Mouse (Mus musculus) lung, postnatal 0 days (tissue): ENCODE data around the gene Actn4. TPM values are rescaled to one million over a fixed set of nuclear protein-coding genes. Genes with fewer than 3 reads are reported as not detected.

Experiments
- ATAC-seq: fragments of 200-750 bp; cut with Nextera tagmentation; 2 replicates; pipeline ENCODE4 v1.8.0; 2017; ENCODE audit warnings: moderate library complexity
- DNase-seq: peaks from one replicate; pipeline ENCODE4 v3.0.0-alpha.2; 2016; ENCODE audit warnings: low spot score
- H3K27ac ChIP-seq: fragments of 300-500 bp; sonication (generic); 2 replicates; pipeline ENCODE4 v1.5.1; 2014; ENCODE audit warnings: antibody characterized with exemption, mild to moderate bottlenecking, low read length, mixed read lengths
- H3K27me3 ChIP-seq: fragments of 300-500 bp; sonication (generic); replicated peaks from 2 replicates; pipeline ENCODE4 v1.6.1; 2014; ENCODE audit warnings: low read length, mixed read lengths; ENCODE audit not compliant: insufficient read depth
- H3K36me3 ChIP-seq: fragments of 300-500 bp; sonication (generic); 2 replicates; pipeline ENCODE4 v1.6.1; 2014; ENCODE audit warnings: low read length, mixed read lengths; ENCODE audit not compliant: insufficient read depth
- H3K4me1 ChIP-seq: fragments of 300-500 bp; sonication (generic); 2 replicates; pipeline ENCODE4 v1.6.1; 2014; ENCODE audit warnings: antibody characterized with exemption, low read depth, low read length, mixed read lengths; ENCODE audit not compliant: insufficient read depth
- H3K4me2 ChIP-seq: fragments of 300-500 bp; sonication (generic); replicated peaks from 2 replicates; pipeline ENCODE4 v1.6.1; 2014; ENCODE audit warnings: low read depth, mild to moderate bottlenecking, low read length, moderate library complexity, mixed read lengths
- H3K4me3 ChIP-seq: fragments of 300-500 bp; sonication (generic); 2 replicates; pipeline ENCODE4 v1.5.1; 2014; ENCODE audit warnings: low read depth, low read length
- H3K9ac ChIP-seq: fragments of 300-500 bp; sonication (generic); replicated peaks from 2 replicates; pipeline ENCODE4 v1.6.1; 2014; ENCODE audit warnings: low read depth, mild to moderate bottlenecking
- H3K9me3 ChIP-seq: fragments of 300-500 bp; sonication (generic); 2 replicates; pipeline ENCODE4 v1.6.1; 2016; ENCODE audit warnings: low read length, mixed read lengths
- CTCF ChIP-seq: IDR thresholded peaks from 2 replicates; pipeline ENCODE4 v1.5.1; 2016; ENCODE audit warnings: antibody characterized with exemption, mild to moderate bottlenecking
- EP300 ChIP-seq: IDR thresholded peaks from 2 replicates; pipeline ENCODE4 v1.6.1; 2016; ENCODE audit warnings: antibody characterized with exemption, mild to moderate bottlenecking, control low read depth
- WGBS: fragments of 180-500 bp; shearing (Covaris S2); extraction: QIAGEN DNeasy Blood & Tissue Kit; methylation state at CpG from one replicate; pipeline ENCODE4 v1.1.7; 2014; 5-methylcytosine and 5-hydroxymethylcytosine counted together
- polyA plus RNA-seq: library from polyadenylated mRNA; unstranded; fragments of >200 nt; fragmentation: Nextera tagmentation; extraction: Ambion mirVana; gene quantifications from 2 replicates; pipeline ENCODE4 v1.2.1, GENCODE M21; 2015

The Actn4 gene
- polyA plus RNA-seq, 1 experiment from 2014 or later = 202 TPM

- Histone ChIP-seq H3K9ac (no peak overlapping the region), H3K4me3 (no peak overlapping the region), H3K27me3 (no peaks in the 10 kb centered on the region), H3K4me1 (no peaks in the 10 kb centered on the region), H3K4me2 (no peak overlapping the region), H3K9me3 (no peaks in the 10 kb centered on the region), H3K36me3 (no peaks in the 10 kb centered on the region), H3K27ac (no peak overlapping the region)
- WGBS = 86% methylated on average over 3 of the region's 3 CpGs
- TF ChIP-seq EP300 = no peak
- TF ChIP-seq CTCF = no peak
- no peak for DNase-seq
- no peak for ATAC-seq
These were observed 31.3 kb upstream of the Actn4 start for GRCm38 (mm10) chr7:28993402-28993801.

- ATAC-seq = no peak
- no peak overlapping the region for H3K4me3 ChIP-seq
- H3K27me3 ChIP-seq = no peaks in the 10 kb centered on the region
- H3K9me3 ChIP-seq = no peaks in the 10 kb centered on the region
- no peak overlapping the region for H3K4me2 ChIP-seq
- DNase-seq = no peak
- H3K36me3 ChIP-seq = no peaks in the 10 kb centered on the region
- H3K4me1 ChIP-seq = no peaks in the 10 kb centered on the region
- WGBS = 78% methylated on average over 3 of the region's 3 CpGs
- no peak for TF ChIP-seq CTCF
- no peak for TF ChIP-seq EP300
- H3K27ac ChIP-seq = no peak overlapping the region
- no peak overlapping the region for H3K9ac ChIP-seq
These were observed 30.9 kb upstream of the Actn4 start for GRCm38 (mm10) chr7:28992997-28993396.

DNA sequence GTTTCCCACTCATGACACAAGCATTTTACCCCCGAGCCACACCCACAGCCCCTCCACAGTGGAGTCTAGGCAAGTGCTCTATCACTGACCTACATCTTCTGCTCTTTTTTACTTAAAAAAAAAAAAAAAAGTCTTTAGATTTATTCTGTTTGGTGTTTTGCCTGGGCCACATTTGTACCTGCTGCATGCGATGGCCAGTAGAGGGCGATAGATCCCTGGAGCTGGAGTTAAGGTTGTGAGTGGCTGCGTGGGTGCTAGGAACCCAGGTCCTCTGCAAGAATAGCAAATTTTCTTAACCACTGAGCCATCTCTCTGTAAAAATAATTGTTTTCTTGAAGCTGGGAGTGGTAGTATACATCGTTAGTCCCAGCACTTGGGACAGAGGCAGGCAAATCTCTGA lies 29.5 kb upstream of the Actn4 start:
- DNase-seq = no peak

GRCm38 (mm10) chr7:28990766-28991273 lies 28.7 kb upstream of the Actn4 start:
- ATAC-seq = no peak
- 61% methylated on average over 13 of the region's 14 CpGs for WGBS

More for the DNA sequence above, 29.5 kb upstream of the Actn4 start:
- TF ChIP-seq CTCF (peak; percentile 48), EP300 (no peak)
- H3K27ac ChIP-seq = no peak overlapping the region
- H3K4me2 ChIP-seq = no peak overlapping the region
- no peak for ATAC-seq
- no peaks in the 10 kb centered on the region for H3K36me3 ChIP-seq
- H3K4me1 ChIP-seq = no peaks in the 10 kb centered on the region
- H3K4me3 ChIP-seq = no peak overlapping the region
- no peaks in the 10 kb centered on the region for H3K27me3 ChIP-seq
- WGBS = 65% methylated on average over 5 of the region's 5 CpGs
- no peaks in the 10 kb centered on the region for H3K9me3 ChIP-seq
- no peak overlapping the region for H3K9ac ChIP-seq

DNA sequence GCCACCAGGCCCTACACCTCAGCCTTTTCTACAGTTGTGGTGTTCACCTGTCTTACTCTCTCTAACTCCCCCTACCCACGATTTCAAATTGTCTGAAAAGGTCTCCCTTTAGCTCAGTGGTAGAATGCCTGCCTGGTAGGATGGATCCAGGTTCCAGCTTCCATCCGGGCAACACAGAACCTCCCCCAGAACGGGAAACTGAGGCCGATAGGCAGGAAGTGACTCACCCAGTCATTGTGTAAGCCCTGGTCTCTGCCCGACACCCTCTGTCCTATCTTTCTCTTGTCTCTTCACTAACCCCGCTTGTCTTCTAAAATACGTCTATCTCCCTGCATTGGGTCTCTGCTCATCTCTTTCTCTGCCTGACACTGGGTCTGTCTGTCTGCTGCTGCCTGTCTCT lies 23.1 kb upstream of the Actn4 start:
- Histone ChIP-seq H3K9ac (no peak overlapping the region), H3K4me1 (peaks cover 11% of the 10 kb centered on the region), H3K9me3 (no peaks in the 10 kb centered on the region), H3K36me3 (no peaks in the 10 kb centered on the region), H3K27ac (no peak overlapping the region), H3K4me3 (no peak overlapping the region), H3K27me3 (no peaks in the 10 kb centered on the region), H3K4me2 (no peak overlapping the region)
- WGBS = 69% methylated on average over 7 of the region's 7 CpGs
- ATAC-seq (no peak), DNase-seq (no peak)
- TF ChIP-seq CTCF (no peak), EP300 (no peak)

More at GRCm38 (mm10) chr7:28990766-28991273, 28.7 kb upstream of the Actn4 start:
- Histone ChIP-seq H3K9me3 (no peaks in the 10 kb centered on the region), H3K4me1 (no peaks in the 10 kb centered on the region), H3K4me2 (no peak overlapping the region), H3K9ac (no peak overlapping the region), H3K4me3 (no peak overlapping the region), H3K36me3 (no peaks in the 10 kb centered on the region), H3K27me3 (no peaks in the 10 kb centered on the region), H3K27ac (no peak overlapping the region)
- no peak for DNase-seq
- no peak for TF ChIP-seq CTCF

- Histone ChIP-seq H3K9me3 (no peaks in the 10 kb centered on the region), H3K4me3 (no peak overlapping the region), H3K27me3 (no peaks in the 10 kb centered on the region), H3K9ac (no peak overlapping the region), H3K36me3 (no peaks in the 10 kb centered on the region), H3K4me1 (peaks cover 11% of the 10 kb centered on the region), H3K4me2 (no peak overlapping the region), H3K27ac (no peak overlapping the region)
- ATAC-seq = no peak
- DNase-seq = no peak
- WGBS = 84% methylated on average over 1 of the region's 1 CpGs
- TF ChIP-seq CTCF = no peak
- no peak for TF ChIP-seq EP300
These were observed 22.3 kb upstream of the Actn4 start for GRCm38 (mm10) chr7:28984452-28984851.

DNA sequence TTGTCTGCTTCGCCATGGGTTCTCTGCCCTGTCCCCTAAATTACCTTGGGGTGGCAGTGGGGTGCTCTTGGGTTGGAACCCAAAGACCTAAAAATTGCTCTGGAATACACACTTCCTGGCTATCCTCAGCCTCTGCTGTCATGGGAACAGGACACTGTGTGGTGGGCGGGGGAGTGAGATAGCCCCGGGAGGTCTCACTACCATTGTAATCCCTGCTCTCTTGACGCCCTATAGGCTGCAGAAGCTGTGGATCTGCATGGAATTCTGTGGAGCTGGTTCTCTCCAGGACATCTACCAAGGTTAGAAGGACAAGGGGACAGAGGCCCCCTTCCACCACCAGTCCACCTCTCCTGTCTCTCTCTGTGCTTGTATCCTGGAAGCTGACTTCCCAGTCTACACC lies 21.7 kb upstream of the Actn4 start:
- no peak overlapping the region for H3K4me3 ChIP-seq
- TF ChIP-seq EP300 (no peak), CTCF (no peak)
- WGBS = 75% methylated on average over 4 of the region's 4 CpGs
- no peak overlapping the region for H3K4me2 ChIP-seq
- no peak for DNase-seq
- no peaks in the 10 kb centered on the region for H3K27me3 ChIP-seq
- H3K4me1 ChIP-seq = peaks cover 11% of the 10 kb centered on the region
- no peak overlapping the region for H3K9ac ChIP-seq
- ATAC-seq = no peak
- no peaks in the 10 kb centered on the region for H3K9me3 ChIP-seq
- no peak overlapping the region for H3K27ac ChIP-seq
- peaks cover 4% of the 10 kb centered on the region; the same call in 1 of the 2 replicates for H3K36me3 ChIP-seq
